In the genomic region with DNA sequence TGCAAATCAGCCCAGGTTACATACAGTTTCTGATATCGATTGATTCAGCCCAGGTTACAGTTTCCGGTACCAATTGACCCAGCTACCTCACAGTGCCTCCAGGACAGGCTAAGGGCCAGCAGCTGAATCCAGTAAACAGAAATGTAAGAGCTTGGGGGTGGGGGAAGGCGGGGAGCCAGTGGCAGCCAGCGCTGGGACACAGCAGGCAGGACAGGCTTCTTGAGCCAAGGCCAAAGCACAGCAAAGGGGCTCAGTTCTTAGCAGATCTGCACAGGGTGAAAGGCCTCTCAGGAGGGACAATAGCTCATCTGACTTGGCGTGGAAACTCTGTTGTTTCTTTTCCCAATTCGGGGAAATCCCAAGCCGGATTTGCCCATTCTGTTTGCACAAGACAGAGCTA, we compare ENCODE assay signal across 9 mouse cellular contexts. TPM values are rescaled to one million over a fixed set of nuclear protein-coding genes. Genes with fewer than 3 reads are reported as not detected.
DNase-seq lines count a peak whose midpoint lies in the region; ATAC-seq and TF ChIP-seq lines count a peak whose summit lies in the region.
"Had no signal": no experiment of that assay in that cellular context is flagged by ENCODE, and none has a peak within 500 bp of the region (broad histone marks: within the 10 kb centered on the region; RNA-seq: fewer than 3 reads in every experiment).

No protein-coding gene starts in this region.

- H3K4me2 ChIP-seq in lung, embryonic 14.5 days = no peak overlapping the region
- H3K4me2 ChIP-seq in midbrain, embryonic 12.5 days (replicated peaks) = no peak overlapping the region

- peak; percentile 52 to 53 for DNase-seq in heart, adult 18-20 months
- DNase-seq in heart, adult 8-10 months (ENCODE audit: low spot score) = no peak
- peak; percentile 50 for DNase-seq in lung, embryonic 14.5 days
- DNase-seq in lung, postnatal 25 days (ENCODE audit: low spot score) = no peak
- DNase-seq in gastrocnemius, postnatal 25 days = peak; percentile 64
- no peak for DNase-seq in thymus, postnatal 0 days (ENCODE audit: low spot score)

- H3K27me3 ChIP-seq in lung, embryonic 14.5 days (ENCODE audit: insufficient read depth, low read length) = no peaks in the 10 kb centered on the region
- peaks cover 7% of the 10 kb centered on the region for H3K27me3 ChIP-seq in midbrain, embryonic 12.5 days

- H3K4me3 ChIP-seq in lung, embryonic 14.5 days (ENCODE audit: low read depth, low read length) = no peak overlapping the region
- H3K4me3 ChIP-seq in midbrain, embryonic 12.5 days = no peak overlapping the region

- no peaks in the 10 kb centered on the region for H3K9me3 ChIP-seq in lung, embryonic 14.5 days (ENCODE audit: low read depth, low read length)
- H3K9me3 ChIP-seq in midbrain, embryonic 12.5 days = no peaks in the 10 kb centered on the region

- H3K27ac ChIP-seq in lung, embryonic 14.5 days (ENCODE audit: low read depth) = peak overlapping the region; percentile 38; the same call in 1 of the 2 replicates
- H3K27ac ChIP-seq in midbrain, embryonic 12.5 days (replicated peaks) = peak overlapping the region; percentile 46; the same call in 1 of the 2 replicates

- no peak for TF ChIP-seq CTCF in lung, embryonic 14.5 days (IDR thresholded peaks at IDR 0.05; ENCODE audit: low read depth)

- peaks cover 6% of the 10 kb centered on the region for H3K4me1 ChIP-seq in lung, embryonic 14.5 days (ENCODE audit: insufficient read depth)
- H3K4me1 ChIP-seq in midbrain, embryonic 12.5 days = peaks cover 15% of the 10 kb centered on the region

- WGBS in lung, embryonic 14.5 days = 36% methylated on average over 7 of the region's 7 CpGs
- WGBS in midbrain, embryonic 12.5 days = 28% methylated on average over 7 of the region's 7 CpGs

- peak; percentile 15; the same call in 1 of the 2 replicates for ATAC-seq in lung, embryonic 14.5 days (ENCODE audit: insufficient read depth)
- ATAC-seq in midbrain, embryonic 12.5 days (ENCODE audit: low FRiP score, low read depth) = no peak
- ATAC-seq in erythroblast, adult 5-6 weeks (replicated peaks; ENCODE audit: low FRiP score, poor library complexity, severe bottlenecking) = no peak

- 0 out of 2 replicates have a peak overlapping the region, but pooled peaks have one; percentile 20 for H3K9ac ChIP-seq in lung, embryonic 14.5 days
- H3K9ac ChIP-seq in midbrain, embryonic 12.5 days (replicated peaks) = 0 out of 2 replicates have a peak overlapping the region, but pooled peaks have one; percentile 8

- no peaks in the 10 kb centered on the region for H3K36me3 ChIP-seq in lung, embryonic 14.5 days (ENCODE audit: insufficient read depth)
- H3K36me3 ChIP-seq in midbrain, embryonic 12.5 days = no peaks in the 10 kb centered on the region
- H3K36me3 ChIP-seq: G1E had no signal

RNA-seq across cellular contexts. Expression of gene Rab4a, which starts 28.5 kb away (rescaled TPM):
- total RNA-seq in heart, adult 18-20 months (2021) = 1 to 10 TPM; 8.6 to 8.9 TPM
- 10 to 100 TPM in 3 of 4 experiments, 1 to 10 TPM in 1; 9.4 to 14.1 (median 11.6) TPM for total RNA-seq in heart, adult 8-10 months (2022)
- 30.1 and 32.1 TPM in 2 replicates for polyA plus RNA-seq in lung, embryonic 14.5 days (2014; fragmentation: Nextera tagmentation; extraction: Ambion mirVana)
- 10 to 100 TPM; 10.2 to 11.3 TPM for total RNA-seq in gastrocnemius, postnatal 25 days (2021)
- 55.3 and 57.8 TPM in 2 replicates for polyA plus RNA-seq in midbrain, embryonic 12.5 days (2016; fragmentation: Nextera tagmentation; extraction: Ambion mirVana)
- total RNA-seq in erythroblast, adult 5-6 weeks (2015; ENCODE audit: low replicate concordance) = 2.1 and 8.5 TPM in 2 replicates
- total RNA-seq in erythroblast, adult 5-6 weeks (2017; ENCODE audit: low replicate concordance) = 1.7 and 2.6 TPM in 2 replicates
- 23.4 and 23.5 TPM in 2 replicates for polyA plus RNA-seq in thymus, postnatal 0 days (2015; fragmentation: Nextera tagmentation; extraction: Ambion mirVana)

Comparison
In these comparisons a context has a peak if more than half of its experiments do, and no peak if none do; other contexts are left out.
1. DNase-seq: peak in heart, adult 18-20 months (2 of 2), lung, embryonic 14.5 days (single experiment) and gastrocnemius, postnatal 25 days (single experiment); none in heart, adult 8-10 months (single experiment), lung, postnatal 25 days (single experiment) and thymus, postnatal 0 days (single experiment).